Mouse (Mus musculus): Measurements from ENCODE around the gene Arhgap33. TPM values are rescaled to one million over a fixed set of nuclear protein-coding genes. Genes with fewer than 3 reads are reported as not detected.

Gene Arhgap33
- polyA plus RNA-seq (2015; fragmentation: Nextera tagmentation; extraction: Ambion mirVana): 78.7 and 91.1 TPM in 2 replicates

DNA sequence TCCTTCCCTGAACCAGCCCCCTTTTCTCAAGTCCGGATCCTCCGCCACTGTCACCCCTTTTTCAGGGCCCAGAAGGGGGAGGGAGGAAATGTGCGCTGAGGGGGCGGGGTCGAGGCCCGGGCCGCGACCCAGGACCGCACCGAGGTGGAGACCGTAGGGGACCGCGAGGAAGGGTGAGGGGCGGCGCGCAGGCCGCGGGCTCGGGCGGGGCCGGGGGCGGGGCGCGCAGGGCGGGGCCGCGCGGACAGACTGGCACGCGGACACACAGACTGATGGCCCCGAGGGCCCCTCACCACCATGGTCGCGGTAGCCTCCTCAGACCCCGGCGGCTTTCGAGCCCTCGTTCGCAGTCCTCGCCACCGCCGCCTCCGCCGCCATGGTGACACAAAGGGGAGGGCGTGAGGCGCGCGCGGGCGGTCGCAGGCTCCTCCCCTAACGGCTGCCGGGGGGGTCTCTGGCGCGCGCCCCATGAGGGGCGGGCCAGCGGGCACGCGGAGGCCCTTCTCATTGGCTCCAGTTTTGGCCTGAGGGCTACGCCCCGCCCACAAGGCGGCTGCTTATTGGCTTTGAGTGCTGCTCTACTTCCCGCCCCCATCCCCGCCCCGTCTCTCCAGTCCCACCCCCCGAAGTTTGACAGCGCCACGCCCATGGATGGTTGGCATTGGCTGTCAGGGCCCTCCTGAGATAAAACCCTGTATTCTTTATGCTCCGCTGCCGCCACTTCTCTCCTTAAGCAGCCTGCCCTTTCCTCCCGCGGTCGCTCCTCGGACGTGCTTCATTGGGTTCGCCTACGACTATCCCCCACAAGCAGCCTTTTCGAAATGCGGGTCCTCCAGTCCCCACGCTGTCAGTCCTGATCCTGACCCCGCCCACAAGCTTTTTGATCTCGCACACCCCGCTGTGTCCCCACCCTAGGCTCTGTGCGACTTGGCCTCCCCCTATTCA lies at the start of gene Arhgap33:
Gene Arhgap33 (minus strand): TSS at position 428 of the 945 bp plus-strand sequence.
- H3K27me3 ChIP-seq (replicated peaks): no peaks in the 10 kb centered on the region
- peak within 1 kb of the TSS; percentile 86 for H3K4me2 ChIP-seq
- peak within 1 kb of the TSS; percentile 72 for H3K4me3 ChIP-seq (replicated peaks)
- peaks cover 46% of the 10 kb centered on the region for H3K4me1 ChIP-seq
- WGBS: under 1% methylated on average over 73 of the region's 84 CpGs
- H3K9me3 ChIP-seq (replicated peaks): no peaks in the 10 kb centered on the region
- H3K27ac ChIP-seq (replicated peaks): peak within 1 kb of the TSS; percentile 95
- H3K36me3 ChIP-seq: peaks cover 31% of the 10 kb centered on the region
- peak; percentile 94 for ATAC-seq (ENCODE audit: low FRiP score)
- peak within 1 kb of the TSS; percentile 89 for H3K9ac ChIP-seq (replicated peaks)

DNA sequence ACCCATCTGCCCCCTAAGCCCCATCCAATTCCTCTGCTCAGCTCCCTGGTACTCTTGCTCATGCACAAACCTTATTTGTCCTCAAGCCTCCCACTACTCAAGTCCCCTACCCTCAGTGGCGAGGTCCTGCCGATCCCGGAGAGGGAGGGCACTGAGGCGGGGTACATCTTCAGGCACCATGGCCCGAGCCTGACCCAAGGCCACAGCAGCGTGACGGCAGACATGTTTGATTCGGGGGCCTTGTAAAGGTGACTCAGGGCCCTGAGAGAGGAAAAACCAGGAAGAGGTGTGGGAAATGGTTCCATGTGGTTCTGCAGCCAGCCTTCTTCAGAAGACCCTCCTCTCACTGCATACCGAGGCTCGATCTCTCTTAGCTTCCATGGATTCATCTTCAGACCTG lies 49.5 kb upstream of the Arhgap33 start:
- Histone ChIP-seq H3K27ac (replicated peaks) (no peak overlapping the region), H3K4me3 (replicated peaks) (no peak overlapping the region), H3K27me3 (replicated peaks) (no peaks in the 10 kb centered on the region), H3K4me2 (no peak overlapping the region), H3K4me1 (peaks cover 16% of the 10 kb centered on the region), H3K36me3 (peaks cover 69% of the 10 kb centered on the region), H3K9me3 (replicated peaks) (no peaks in the 10 kb centered on the region), H3K9ac (replicated peaks) (no peak overlapping the region)
- WGBS: 94% methylated on average over 10 of the region's 10 CpGs
- no peak for ATAC-seq (ENCODE audit: low FRiP score)

DNA sequence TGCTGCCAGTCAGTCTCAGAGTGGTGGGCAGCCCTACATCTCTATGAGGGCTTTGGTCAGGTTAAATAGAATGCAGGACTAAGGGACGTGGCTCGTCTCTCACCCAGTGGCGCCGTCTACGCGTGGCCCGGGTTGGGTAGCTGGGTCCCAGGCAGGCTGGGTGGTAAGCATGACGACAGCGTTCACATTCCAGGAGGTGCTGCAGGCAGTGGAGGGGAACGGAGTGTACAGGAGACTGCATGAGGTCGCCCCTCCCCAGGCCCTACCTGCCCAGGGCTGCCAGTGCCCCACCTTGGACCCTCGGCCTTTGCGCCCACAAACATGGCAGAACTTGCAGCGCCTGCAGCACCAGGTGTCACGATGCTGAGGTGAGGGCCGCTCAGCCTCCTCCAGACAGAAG lies 46.7 kb upstream of the Arhgap33 start:
- Histone ChIP-seq H3K4me2 (no peak overlapping the region), H3K27me3 (replicated peaks) (no peaks in the 10 kb centered on the region), H3K9me3 (replicated peaks) (no peaks in the 10 kb centered on the region), H3K36me3 (peaks cover 97% of the 10 kb centered on the region), H3K4me3 (replicated peaks) (no peak overlapping the region), H3K4me1 (peaks cover 3% of the 10 kb centered on the region), H3K9ac (replicated peaks) (no peak overlapping the region), H3K27ac (replicated peaks) (no peak overlapping the region)
- WGBS: 96% methylated on average over 16 of the region's 16 CpGs
- ATAC-seq (ENCODE audit: low FRiP score): no peak

DNA sequence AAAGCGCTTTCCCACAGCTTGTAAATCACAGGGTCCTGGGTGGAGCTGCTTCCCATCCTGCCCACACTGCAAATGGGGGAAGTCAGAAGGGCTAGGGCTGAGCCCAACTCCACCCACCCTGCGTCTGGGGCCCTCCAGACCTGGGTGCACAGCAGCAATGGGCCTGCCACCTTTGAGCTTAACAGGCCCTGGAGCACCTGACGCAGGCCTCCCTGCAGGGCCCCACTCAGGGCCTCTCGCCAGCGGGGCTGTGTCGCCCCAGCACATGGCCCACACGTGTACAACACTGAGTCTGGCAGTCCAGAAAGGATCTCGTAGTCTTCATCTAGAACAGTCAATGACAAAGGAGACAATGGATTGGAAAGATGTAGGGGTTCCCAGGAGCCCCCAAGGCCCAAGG lies 45.1 kb upstream of the Arhgap33 start:
- H3K9me3 ChIP-seq (replicated peaks): no peaks in the 10 kb centered on the region
- no peak overlapping the region for H3K4me3 ChIP-seq (replicated peaks)
- H3K27me3 ChIP-seq (replicated peaks): no peaks in the 10 kb centered on the region
- no peak overlapping the region for H3K4me2 ChIP-seq
- WGBS: 94% methylated on average over 8 of the region's 8 CpGs
- H3K9ac ChIP-seq (replicated peaks): no peak overlapping the region
- H3K36me3 ChIP-seq: peaks cover 99% of the 10 kb centered on the region
- H3K27ac ChIP-seq (replicated peaks): no peak overlapping the region
- H3K4me1 ChIP-seq: no peaks in the 10 kb centered on the region
- ATAC-seq (ENCODE audit: low FRiP score): no peak

DNA sequence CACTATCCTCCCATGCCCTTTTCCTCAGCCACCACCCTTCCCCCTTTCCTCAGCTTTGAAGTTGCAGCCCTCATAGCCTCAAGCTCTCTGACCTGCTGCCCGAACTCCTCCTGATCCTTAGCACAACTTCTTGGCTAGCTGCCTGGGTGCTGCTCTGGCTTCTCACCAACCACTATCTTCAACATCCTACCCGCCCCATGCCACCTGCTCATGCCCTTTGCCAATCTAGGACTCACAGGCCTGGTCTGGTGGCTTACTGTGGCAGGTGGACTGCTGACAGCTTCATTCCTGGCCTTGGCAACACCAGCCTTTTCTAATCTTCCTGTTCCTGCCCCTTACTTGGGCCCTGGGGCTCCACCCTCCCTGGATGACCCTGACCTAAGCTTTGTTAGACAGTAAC lies 38.1 kb upstream of the Arhgap33 start:
- Histone ChIP-seq H3K9me3 (replicated peaks) (no peaks in the 10 kb centered on the region), H3K27ac (replicated peaks) (no peak overlapping the region), H3K4me2 (no peak overlapping the region), H3K36me3 (peaks cover 95% of the 10 kb centered on the region), H3K4me1 (no peaks in the 10 kb centered on the region), H3K27me3 (replicated peaks) (no peaks in the 10 kb centered on the region), H3K9ac (replicated peaks) (no peak overlapping the region; the same call in 1 of the 2 replicates), H3K4me3 (replicated peaks) (no peak overlapping the region)
- no peak for ATAC-seq (ENCODE audit: low FRiP score)
- 88% methylated on average over 2 of the region's 2 CpGs for WGBS

DNA sequence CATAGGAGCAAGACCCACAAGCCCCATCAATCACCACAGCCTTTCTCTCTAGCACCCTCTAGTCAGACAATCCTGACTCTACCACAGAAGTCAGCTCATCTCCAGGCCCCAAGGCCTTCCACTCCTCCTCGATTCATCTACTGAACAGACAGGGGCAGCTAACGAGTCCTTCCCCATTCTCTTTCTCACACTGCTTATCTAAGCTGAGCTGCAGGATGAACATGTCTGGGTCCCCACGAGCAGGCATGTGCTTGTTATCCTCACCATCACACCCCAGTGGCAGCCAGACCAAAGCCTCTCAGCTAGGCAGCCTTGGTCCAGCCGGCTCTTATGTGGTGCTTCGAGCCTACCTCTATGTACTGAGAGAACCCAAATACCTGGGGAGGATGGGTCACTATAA lies 37.5 kb upstream of the Arhgap33 start:
- Histone ChIP-seq H3K27me3 (replicated peaks) (no peaks in the 10 kb centered on the region), H3K4me1 (no peaks in the 10 kb centered on the region), H3K9me3 (replicated peaks) (no peaks in the 10 kb centered on the region), H3K9ac (replicated peaks) (no peak overlapping the region), H3K4me3 (replicated peaks) (no peak overlapping the region), H3K36me3 (peaks cover 93% of the 10 kb centered on the region), H3K27ac (replicated peaks) (no peak overlapping the region), H3K4me2 (no peak overlapping the region)
- no peak for ATAC-seq (ENCODE audit: low FRiP score)
- 87% methylated on average over 5 of the region's 5 CpGs for WGBS

DNA sequence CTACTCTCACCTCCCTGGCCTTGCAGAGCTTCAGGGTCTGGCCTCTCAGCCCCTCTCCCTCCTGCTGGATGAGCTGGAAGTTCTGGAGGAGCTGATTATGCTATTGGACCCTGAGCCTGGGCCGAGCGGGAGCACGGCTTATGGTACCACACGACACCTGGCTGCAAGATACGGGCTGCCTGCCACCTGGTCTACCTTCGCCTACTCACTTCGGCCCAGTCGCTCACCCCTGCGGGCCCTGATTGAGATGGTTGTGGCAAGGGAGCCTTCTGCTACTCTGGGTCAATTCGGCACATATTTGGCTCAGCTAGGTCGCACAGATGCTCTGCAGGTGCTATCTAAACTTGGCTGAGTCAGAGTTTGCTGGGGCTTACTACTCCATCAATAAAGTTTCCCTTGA lies 32.7 kb upstream of the Arhgap33 start:
- H3K4me1 ChIP-seq: peaks cover 14% of the 10 kb centered on the region
- H3K36me3 ChIP-seq: peaks cover 65% of the 10 kb centered on the region
- no peaks in the 10 kb centered on the region for H3K9me3 ChIP-seq (replicated peaks)
- WGBS: 91% methylated on average over 11 of the region's 11 CpGs
- no peak overlapping the region for H3K27ac ChIP-seq (replicated peaks)
- no peaks in the 10 kb centered on the region for H3K27me3 ChIP-seq (replicated peaks)
- H3K4me2 ChIP-seq: no peak overlapping the region
- ATAC-seq (ENCODE audit: low FRiP score): no peak
- no peak overlapping the region for H3K4me3 ChIP-seq (replicated peaks)
- no peak overlapping the region for H3K9ac ChIP-seq (replicated peaks)

DNA sequence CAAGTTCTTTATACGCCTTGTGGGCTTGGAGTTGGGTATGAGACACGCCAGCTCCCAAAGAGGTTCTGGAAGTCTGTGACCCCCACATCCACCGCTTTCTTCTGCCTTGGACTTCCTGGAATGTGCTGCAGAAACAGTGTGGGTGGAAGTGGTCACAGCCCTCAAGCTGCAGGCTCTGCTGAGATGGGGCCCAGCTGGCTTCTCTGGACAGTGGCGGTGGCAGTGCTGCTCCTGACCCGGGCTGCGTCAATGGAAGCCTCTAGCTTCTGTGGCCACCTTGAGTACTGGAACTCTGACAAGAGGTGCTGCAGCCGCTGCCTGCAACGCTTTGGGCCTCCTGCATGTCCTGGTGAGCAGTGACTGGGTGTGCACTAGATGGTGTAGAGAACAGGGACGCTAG lies 31.2 kb upstream of the Arhgap33 start:
- Histone ChIP-seq H3K36me3 (peaks cover 54% of the 10 kb centered on the region), H3K4me2 (no peak overlapping the region), H3K9me3 (replicated peaks) (no peaks in the 10 kb centered on the region), H3K4me3 (replicated peaks) (no peak overlapping the region), H3K27ac (replicated peaks) (no peak overlapping the region), H3K4me1 (peaks cover 20% of the 10 kb centered on the region), H3K9ac (replicated peaks) (no peak overlapping the region), H3K27me3 (replicated peaks) (no peaks in the 10 kb centered on the region)
- 92% methylated on average over 9 of the region's 9 CpGs for WGBS
- ATAC-seq (ENCODE audit: low FRiP score): no peak

DNA sequence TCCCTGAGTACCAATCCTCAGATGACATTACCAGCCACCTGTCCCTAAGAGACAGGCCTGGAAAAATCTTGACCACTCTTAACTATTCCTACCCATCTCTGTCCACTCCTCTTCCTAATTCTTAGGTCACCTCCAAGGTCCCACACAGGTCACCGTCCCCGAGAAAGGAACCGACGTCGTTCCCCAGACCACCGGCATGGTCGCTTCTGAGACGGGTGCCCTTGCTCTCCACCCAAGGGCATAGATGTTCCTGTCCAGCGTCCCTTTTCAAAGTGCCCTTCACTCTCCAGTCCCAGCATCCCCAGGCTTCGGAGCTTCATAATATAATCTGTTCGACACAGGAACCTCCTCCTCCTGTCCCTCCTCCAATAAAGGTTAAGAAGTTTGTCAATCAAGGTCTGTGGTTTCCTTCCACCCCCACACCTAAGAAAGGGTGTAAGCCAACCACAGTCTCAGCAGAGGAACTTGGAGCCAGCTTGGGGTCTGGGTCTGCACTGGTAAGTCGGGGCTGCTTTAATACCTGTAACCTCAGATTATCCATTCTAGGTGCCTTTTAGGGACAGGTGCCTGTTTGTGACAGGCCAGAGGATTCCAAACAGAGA lies 30.2 kb upstream of the Arhgap33 start, which contains the start of gene Igflr1:
Gene Igflr1 (plus strand): TSS at position 458 of the 602 bp plus-strand sequence.
- H3K4me1 ChIP-seq: peaks cover 24% of the 10 kb centered on the region
- no peak for ATAC-seq (ENCODE audit: low FRiP score)
- H3K9ac ChIP-seq (replicated peaks): no peak within 1 kb of the TSS
- peak within 1 kb of the TSS; percentile 79 for H3K4me2 ChIP-seq
- H3K36me3 ChIP-seq: peaks cover 44% of the 10 kb centered on the region
- no peaks in the 10 kb centered on the region for H3K9me3 ChIP-seq (replicated peaks)
- no peak within 1 kb of the TSS for H3K27ac ChIP-seq (replicated peaks)
- no peaks in the 10 kb centered on the region for H3K27me3 ChIP-seq (replicated peaks)
- no peak within 1 kb of the TSS; the same call in 1 of the 2 replicates for H3K4me3 ChIP-seq (replicated peaks)
- WGBS: 96% methylated on average over 12 of the region's 12 CpGs

DNA sequence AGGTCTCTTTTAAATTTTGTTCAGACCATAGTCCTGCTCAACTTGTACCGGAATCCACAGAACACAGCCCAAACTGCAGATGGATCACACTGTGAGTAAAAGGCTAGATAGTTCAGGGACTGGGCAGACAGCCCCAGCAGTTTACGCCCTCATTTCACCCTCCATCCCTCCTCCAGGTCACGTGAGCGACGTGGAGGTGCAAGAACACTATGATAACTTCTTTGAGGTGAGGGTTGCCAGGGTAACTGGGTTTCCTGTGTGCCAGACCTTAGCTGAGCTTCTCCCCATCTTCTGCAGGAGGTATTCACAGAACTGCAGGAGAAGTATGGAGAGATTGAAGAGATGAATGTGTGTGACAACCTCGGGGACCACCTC lies 29.0 kb upstream of the Arhgap33 start:
- no peak for ATAC-seq (ENCODE audit: low FRiP score)
- Histone ChIP-seq H3K9ac (replicated peaks) (peak overlapping the region; percentile 80), H3K4me1 (peaks cover 30% of the 10 kb centered on the region), H3K27me3 (replicated peaks) (no peaks in the 10 kb centered on the region), H3K27ac (replicated peaks) (peak overlapping the region; percentile 93), H3K4me2 (peak overlapping the region; percentile 79), H3K4me3 (replicated peaks) (peak overlapping the region; percentile 71), H3K9me3 (replicated peaks) (no peaks in the 10 kb centered on the region), H3K36me3 (peaks cover 32% of the 10 kb centered on the region)
- 23% methylated on average over 6 of the region's 6 CpGs for WGBS

DNA sequence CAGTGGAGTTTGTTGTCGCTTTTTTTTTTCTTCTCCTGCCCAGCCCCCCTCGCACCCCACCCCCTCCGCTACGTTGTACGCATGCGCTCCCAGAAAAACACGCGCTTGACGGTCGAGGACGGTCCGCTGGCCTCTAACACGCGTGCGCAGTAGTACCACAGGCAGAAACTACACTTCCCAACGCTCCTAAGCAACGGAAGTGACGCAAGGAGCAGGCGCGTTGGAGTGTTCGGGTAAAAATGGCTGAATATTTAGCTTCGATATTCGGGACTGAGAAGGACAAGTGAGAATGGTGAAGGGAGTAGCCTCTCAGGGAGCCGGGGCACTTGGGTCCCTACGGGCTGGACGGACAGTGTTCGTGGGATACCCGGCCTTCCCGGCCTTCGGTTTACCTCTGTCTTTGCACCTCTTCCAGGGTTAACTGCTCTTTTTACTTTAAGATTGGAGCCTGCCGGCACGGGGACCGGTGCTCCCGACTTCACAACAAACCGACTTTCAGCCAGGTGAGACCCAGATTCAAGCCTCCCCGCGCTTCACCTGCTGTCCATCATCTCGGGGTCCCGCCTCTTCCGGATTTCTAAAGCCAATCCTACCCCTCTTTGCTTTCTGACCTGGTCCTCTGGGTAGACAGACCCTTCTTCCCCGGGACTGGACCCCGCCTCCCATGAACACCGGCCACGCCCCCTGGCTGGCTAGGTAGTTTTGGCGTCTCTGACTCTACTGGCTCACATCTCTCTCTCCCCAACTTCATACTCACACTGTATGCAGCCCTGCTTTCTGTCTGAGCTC lies 28.5 kb upstream of the Arhgap33 start, which contains the start of the genes U2af1l4, Gm49396 and Psenen:
Gene U2af1l4 (plus strand): TSS at position 185 of the 789 bp plus-strand sequence.
Gene Gm49396 (plus strand): TSS at position 228 of the 789 bp plus-strand sequence.
Gene Psenen (minus strand): TSS at position 511 of the 789 bp plus-strand sequence.
- H3K4me1 ChIP-seq: peaks cover 36% of the 10 kb centered on the region
- no peaks in the 10 kb centered on the region for H3K9me3 ChIP-seq (replicated peaks)
- WGBS: under 1% methylated on average over 45 of the region's 45 CpGs
- peak within 1 kb of the TSS; percentile 80 for H3K9ac ChIP-seq (replicated peaks)
- H3K27ac ChIP-seq (replicated peaks): peak within 1 kb of the TSS; percentile 93
- peak; percentile 88 for ATAC-seq (ENCODE audit: low FRiP score)
- H3K4me2 ChIP-seq: peak within 1 kb of the TSS; percentile 79
- peaks cover 27% of the 10 kb centered on the region for H3K36me3 ChIP-seq
- peak within 1 kb of the TSS; percentile 71 for H3K4me3 ChIP-seq (replicated peaks)
- H3K27me3 ChIP-seq (replicated peaks): no peaks in the 10 kb centered on the region

Measured in neural tube, embryonic 15.5 days (tissue).